ENCODE assay signal across 14 mouse cellular contexts in the genomic region with DNA sequence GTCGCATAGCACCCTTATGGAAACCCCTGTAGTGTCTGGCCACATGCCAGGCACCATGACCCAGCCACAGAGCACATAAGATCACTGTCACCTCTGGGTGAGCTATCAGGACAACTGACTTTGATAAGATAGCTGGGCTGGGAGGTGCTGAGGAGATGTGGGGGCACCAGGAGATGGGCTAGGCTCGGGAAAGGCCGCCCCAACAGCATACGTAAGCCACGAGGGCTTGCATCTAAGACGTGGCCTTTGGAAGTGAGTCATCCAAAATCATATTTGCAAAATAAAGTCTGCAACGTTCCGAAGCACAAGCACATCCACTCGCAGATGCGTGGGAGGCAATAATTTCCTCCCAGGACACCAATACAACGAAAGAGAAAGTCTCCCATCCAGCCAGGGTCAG. TPM values are rescaled to one million over a fixed set of nuclear protein-coding genes. Genes with fewer than 3 reads are reported as not detected.
DNase-seq lines count a peak whose midpoint lies in the region; ATAC-seq and TF ChIP-seq lines count a peak whose summit lies in the region.
"Had no signal": no experiment of that assay in that cellular context is flagged by ENCODE, and none has a peak within 500 bp of the region (broad histone marks: within the 10 kb centered on the region; RNA-seq: fewer than 3 reads in every experiment).

No protein-coding gene starts in this region.

- H3K27ac ChIP-seq in forebrain, embryonic 10.5 days, result 0 out of 2 replicates have a peak overlapping the region, but pooled peaks have one; percentile 30
- H3K27ac ChIP-seq in forebrain, embryonic 13.5 days, result no peak overlapping the region
- 0 out of 2 replicates have a peak overlapping the region, but pooled peaks have one; percentile 5 for H3K27ac ChIP-seq in cortical plate, adult 2 months (ENCODE audit: insufficient read depth, low read length)
- H3K27ac ChIP-seq in stomach, postnatal 0 days (replicated peaks), result 0 out of 2 replicates have a peak overlapping the region, but pooled peaks have one; percentile 13
- H3K27ac ChIP-seq: forebrain, embryonic 12.5 days; liver, embryonic 14.5 days had no signal

- TF ChIP-seq CTCF in cortical plate, adult 2 months (IDR thresholded peaks at IDR 0.05; ENCODE audit: extremely low read depth, insufficient read depth, low read length), result no peak
- no peak for TF ChIP-seq CTCF in stomach, postnatal 0 days (IDR thresholded peaks at IDR 0.05; ENCODE audit: low read depth)

- 91% methylated on average over 11 of the region's 11 CpGs for WGBS in forebrain, embryonic 10.5 days
- 86% methylated on average over 11 of the region's 11 CpGs for WGBS in forebrain, embryonic 13.5 days
- 57% methylated on average over 11 of the region's 11 CpGs for WGBS in stomach, postnatal 0 days

- DNase-seq in forebrain, embryonic 10.5 days (ENCODE audit: extremely low spot score, low spot score), result no peak
- DNase-seq in ovary, adult 18-20 months (ENCODE audit: low spot score), result peak; percentile 45
- no peak for DNase-seq in ovary, postnatal 10 days (ENCODE audit: low spot score)
- no peak for DNase-seq in stomach, postnatal 0 days (ENCODE audit: low spot score)
- no peak for DNase-seq in thymus, postnatal 14 days
- no peak for DNase-seq in cerebellum, postnatal 10 days
- DNase-seq: gastrocnemius, postnatal 25 days; kidney, postnatal 4 days; right cerebral cortex, adult 18-20 months had no signal

- no peaks in the 10 kb centered on the region for H3K36me3 ChIP-seq in forebrain, embryonic 10.5 days (replicated peaks)
- H3K36me3 ChIP-seq in forebrain, embryonic 13.5 days (ENCODE audit: poor library complexity, severe bottlenecking), result peaks cover 8% of the 10 kb centered on the region; the same call in 1 of the 2 replicates
- H3K36me3 ChIP-seq in stomach, postnatal 0 days (ENCODE audit: control insufficient read depth, insufficient read depth, low read length), result no peaks in the 10 kb centered on the region
- H3K36me3 ChIP-seq: forebrain, embryonic 12.5 days had no signal

- no peak for TF ChIP-seq POLR2A in cortical plate, adult 2 months (IDR thresholded peaks at IDR 0.05; ENCODE audit: extremely low read depth, insufficient read depth, low read length)

- peaks cover 16% of the 10 kb centered on the region; the same call in 1 of the 2 replicates for H3K4me1 ChIP-seq in forebrain, embryonic 10.5 days
- no peaks in the 10 kb centered on the region for H3K4me1 ChIP-seq in forebrain, embryonic 13.5 days
- peaks cover 15% of the 10 kb centered on the region for H3K4me1 ChIP-seq in cortical plate, adult 2 months (ENCODE audit: control insufficient read depth, insufficient read depth, low read length)
- H3K4me1 ChIP-seq in stomach, postnatal 0 days (replicated peaks; ENCODE audit: control insufficient read depth, insufficient read depth), result no peaks in the 10 kb centered on the region
- H3K4me1 ChIP-seq: forebrain, embryonic 12.5 days had no signal

- no peak overlapping the region for H3K9ac ChIP-seq in forebrain, embryonic 13.5 days
- no peak overlapping the region for H3K9ac ChIP-seq in stomach, postnatal 0 days (ENCODE audit: low read length)
- H3K9ac ChIP-seq: forebrain, embryonic 12.5 days; liver, embryonic 14.5 days had no signal

- TF ChIP-seq EP300 in stomach, postnatal 0 days (optimal IDR thresholded peaks at IDR 0.05), result no peak

- ATAC-seq in forebrain, embryonic 13.5 days, result no peak
- ATAC-seq in stomach, postnatal 0 days (ENCODE audit: low FRiP score, low TSS enrichment), result 0 out of 2 replicates have a peak, but pooled peaks have one; percentile 16

- no peaks in the 10 kb centered on the region for H3K27me3 ChIP-seq in forebrain, embryonic 10.5 days (ENCODE audit: poor library complexity, severe bottlenecking)
- H3K27me3 ChIP-seq in forebrain, embryonic 13.5 days, result no peaks in the 10 kb centered on the region
- no peaks in the 10 kb centered on the region for H3K27me3 ChIP-seq in stomach, postnatal 0 days (ENCODE audit: control insufficient read depth, insufficient read depth, low read length)
- H3K27me3 ChIP-seq: forebrain, embryonic 12.5 days had no signal

- H3K4me2 ChIP-seq in forebrain, embryonic 13.5 days, result no peak overlapping the region
- H3K4me2 ChIP-seq in stomach, postnatal 0 days (replicated peaks; ENCODE audit: low read depth), result no peak overlapping the region
- H3K4me2 ChIP-seq: forebrain, embryonic 12.5 days had no signal

- no peak overlapping the region for H3K4me3 ChIP-seq in forebrain, embryonic 10.5 days
- H3K4me3 ChIP-seq in forebrain, embryonic 13.5 days, result no peak overlapping the region
- no peak overlapping the region for H3K4me3 ChIP-seq in cortical plate, adult 2 months (ENCODE audit: insufficient read depth, low read length)
- H3K4me3 ChIP-seq in stomach, postnatal 0 days (ENCODE audit: low read depth, low read length), result no peak overlapping the region
- H3K4me3 ChIP-seq: forebrain, embryonic 12.5 days; megakaryocyte, embryonic 14.5 days had no signal

- no peaks in the 10 kb centered on the region for H3K9me3 ChIP-seq in forebrain, embryonic 10.5 days
- no peaks in the 10 kb centered on the region for H3K9me3 ChIP-seq in forebrain, embryonic 13.5 days (replicated peaks)
- H3K9me3 ChIP-seq in stomach, postnatal 0 days (ENCODE audit: control insufficient read depth, low read length), result no peaks in the 10 kb centered on the region
- H3K9me3 ChIP-seq: forebrain, embryonic 12.5 days had no signal

RNA-seq across cellular contexts. Expression of a gene that starts 35.0 kb away (rescaled TPM):
- polyA plus RNA-seq in forebrain, embryonic 10.5 days (2016; fragmentation: Nextera tagmentation; extraction: Ambion mirVana), result 17.6 and 18.3 TPM in 2 replicates
- polyA plus RNA-seq in forebrain, embryonic 13.5 days (2015; fragmentation: Nextera tagmentation; extraction: Ambion mirVana), result 66.9 and 75.0 TPM in 2 replicates
- polyA plus RNA-seq in cortical plate, adult 2 months (2012; rRNA removed), result 43.8 and 55.2 TPM in 2 replicates
- 9.9 and 10.9 TPM in 2 replicates for polyA plus RNA-seq in stomach, postnatal 0 days (2015; fragmentation: Nextera tagmentation; extraction: Ambion mirVana)
